Mouse (Mus musculus) cerebellum, adult 9-10 months (tissue): Measurements from ENCODE around the gene Smim11.

Source experiments
- DNase-seq: peaks from one replicate; pipeline ENCODE4 v3.0.0; 2022

The Smim11 gene

GRCm38 (mm10) chr16:92320361-92320760, 19.3 kb downstream of the Smim11 start:
- no peak for DNase-seq

- no peak for DNase-seq
Measured at GRCm38 (mm10) chr16:92321341-92321740, 20.3 kb downstream of the Smim11 start, which contains the start of gene Fam243. Gene Fam243, minus strand, starts transcription at chr16:92321441.

GRCm38 (mm10) chr16:92324309-92325061, 23.4 kb downstream of the Smim11 start:
- DNase-seq: no peak

GRCm38 (mm10) chr16:92325062-92325406, 23.9 kb downstream of the Smim11 start:
- DNase-seq: no peak

- DNase-seq: peak; percentile 84
Measured at GRCm38 (mm10) chr16:92327911-92328310, 26.8 kb downstream of the Smim11 start.

- DNase-seq: peak; percentile 70
Measured at GRCm38 (mm10) chr16:92330966-92331365, 29.9 kb downstream of the Smim11 start.

- no peak for DNase-seq
Measured at GRCm38 (mm10) chr16:92334600-92334999, 33.5 kb downstream of the Smim11 start.

GRCm38 (mm10) chr16:92336280-92336679, 35.2 kb downstream of the Smim11 start:
- peak; percentile 87 for DNase-seq

- DNase-seq: peak; percentile 76
Measured at GRCm38 (mm10) chr16:92340612-92341511, 39.8 kb downstream of the Smim11 start.

GRCm38 (mm10) chr16:92345177-92345576, 44.1 kb downstream of the Smim11 start:
- DNase-seq: no peak

GRCm38 (mm10) chr16:92346297-92346916, 45.3 kb downstream of the Smim11 start:
- no peak for DNase-seq

- DNase-seq: peak; percentile 44
Measured at GRCm38 (mm10) chr16:92348941-92349340, 47.9 kb downstream of the Smim11 start.

GRCm38 (mm10) chr16:92353295-92353694, 52.2 kb downstream of the Smim11 start:
- DNase-seq: no peak

- DNase-seq: no peak
Measured at GRCm38 (mm10) chr16:92353897-92354296, 52.8 kb downstream of the Smim11 start.

- no peak for DNase-seq
Measured at GRCm38 (mm10) chr16:92355366-92355765, 54.3 kb downstream of the Smim11 start.

GRCm38 (mm10) chr16:92355982-92356381, 54.9 kb downstream of the Smim11 start:
- DNase-seq: no peak

- no peak for DNase-seq
Measured at GRCm38 (mm10) chr16:92357023-92357422, 55.9 kb downstream of the Smim11 start.

- no peak for DNase-seq
Measured at GRCm38 (mm10) chr16:92357566-92357965, 56.5 kb downstream of the Smim11 start.

- no peak for DNase-seq
Measured at GRCm38 (mm10) chr16:92358734-92359133, 57.6 kb downstream of the Smim11 start.

- DNase-seq: no peak
Measured at GRCm38 (mm10) chr16:92359229-92359628, 58.1 kb downstream of the Smim11 start, which contains the start of gene Kcne1. Gene Kcne1, minus strand, starts transcription at chr16:92359468.

GRCm38 (mm10) chr16:92360711-92361110, 59.6 kb downstream of the Smim11 start:
- DNase-seq: no peak
